Mouse (Mus musculus) kidney, adult 18-20 months (tissue): Measurements from ENCODE around the gene Me1.

Source experiments
- DNase-seq: peaks from one replicate; pipeline ENCODE4 v3.0.0; 2021

The Me1 gene

GRCm38 (mm10) chr9:86695818-86696261, at the start of gene Me1:
TSS of gene Me1 (minus strand) at chr9:86695953.
- DNase-seq: peak; percentile 64

GRCm38 (mm10) chr9:86744041-86744440, 48.3 kb upstream of the Me1 start:
- DNase-seq: no peak

GRCm38 (mm10) chr9:86742959-86743911, 47.5 kb upstream of the Me1 start, which contains the start of gene Prss35:
TSS of gene Prss35 (plus strand) at chr9:86743649.
- no peak for DNase-seq

GRCm38 (mm10) chr9:86739971-86740370, 44.2 kb upstream of the Me1 start:
- DNase-seq: no peak

- DNase-seq: no peak
These were observed 43.0 kb upstream of the Me1 start for GRCm38 (mm10) chr9:86738801-86739200.

- DNase-seq: no peak
These were observed 42.3 kb upstream of the Me1 start for GRCm38 (mm10) chr9:86738067-86738466.

GRCm38 (mm10) chr9:86736991-86737390, 41.2 kb upstream of the Me1 start:
- DNase-seq: no peak

- no peak for DNase-seq
These were observed 39.0 kb upstream of the Me1 start for GRCm38 (mm10) chr9:86734795-86735194.

GRCm38 (mm10) chr9:86734357-86734756, 38.6 kb upstream of the Me1 start:
- no peak for DNase-seq

- DNase-seq: no peak
These were observed 34.1 kb upstream of the Me1 start for GRCm38 (mm10) chr9:86729811-86730210.

- no peak for DNase-seq
These were observed 33.3 kb upstream of the Me1 start for GRCm38 (mm10) chr9:86729084-86729483.

GRCm38 (mm10) chr9:86728214-86728814, 32.6 kb upstream of the Me1 start:
- DNase-seq: no peak

GRCm38 (mm10) chr9:86726381-86726720, 30.6 kb upstream of the Me1 start:
- no peak for DNase-seq

GRCm38 (mm10) chr9:86725604-86726380, 30.0 kb upstream of the Me1 start:
- DNase-seq: no peak

- no peak for DNase-seq
These were observed 29.3 kb upstream of the Me1 start for GRCm38 (mm10) chr9:86725066-86725465.

- DNase-seq: no peak
These were observed 25.0 kb upstream of the Me1 start for GRCm38 (mm10) chr9:86720794-86721193.

- DNase-seq: no peak
These were observed 24.5 kb upstream of the Me1 start for GRCm38 (mm10) chr9:86720227-86720626.

GRCm38 (mm10) chr9:86717119-86717518, 21.4 kb upstream of the Me1 start:
- no peak for DNase-seq

- no peak for DNase-seq
These were observed 20.8 kb upstream of the Me1 start for GRCm38 (mm10) chr9:86716540-86716939.

GRCm38 (mm10) chr9:86714089-86714488, 18.3 kb upstream of the Me1 start:
- no peak for DNase-seq

- no peak for DNase-seq
These were observed 16.9 kb upstream of the Me1 start for GRCm38 (mm10) chr9:86712648-86713047.

- no peak for DNase-seq
These were observed 14.4 kb upstream of the Me1 start for GRCm38 (mm10) chr9:86710091-86710634.

- no peak for DNase-seq
These were observed 13.2 kb upstream of the Me1 start for GRCm38 (mm10) chr9:86708921-86709320.
